Mouse (Mus musculus) embryo, embryonic 11 days (tissue): Measurements from ENCODE around the gene Brox.
A peak's percentile ranks its signal among the peaks of the same experiment; 100 is the strongest.

Experiments used
- DNase-seq: peaks from one replicate; pipeline ENCODE4 v3.0.0-alpha.2; 2015

Brox gene

DNA sequence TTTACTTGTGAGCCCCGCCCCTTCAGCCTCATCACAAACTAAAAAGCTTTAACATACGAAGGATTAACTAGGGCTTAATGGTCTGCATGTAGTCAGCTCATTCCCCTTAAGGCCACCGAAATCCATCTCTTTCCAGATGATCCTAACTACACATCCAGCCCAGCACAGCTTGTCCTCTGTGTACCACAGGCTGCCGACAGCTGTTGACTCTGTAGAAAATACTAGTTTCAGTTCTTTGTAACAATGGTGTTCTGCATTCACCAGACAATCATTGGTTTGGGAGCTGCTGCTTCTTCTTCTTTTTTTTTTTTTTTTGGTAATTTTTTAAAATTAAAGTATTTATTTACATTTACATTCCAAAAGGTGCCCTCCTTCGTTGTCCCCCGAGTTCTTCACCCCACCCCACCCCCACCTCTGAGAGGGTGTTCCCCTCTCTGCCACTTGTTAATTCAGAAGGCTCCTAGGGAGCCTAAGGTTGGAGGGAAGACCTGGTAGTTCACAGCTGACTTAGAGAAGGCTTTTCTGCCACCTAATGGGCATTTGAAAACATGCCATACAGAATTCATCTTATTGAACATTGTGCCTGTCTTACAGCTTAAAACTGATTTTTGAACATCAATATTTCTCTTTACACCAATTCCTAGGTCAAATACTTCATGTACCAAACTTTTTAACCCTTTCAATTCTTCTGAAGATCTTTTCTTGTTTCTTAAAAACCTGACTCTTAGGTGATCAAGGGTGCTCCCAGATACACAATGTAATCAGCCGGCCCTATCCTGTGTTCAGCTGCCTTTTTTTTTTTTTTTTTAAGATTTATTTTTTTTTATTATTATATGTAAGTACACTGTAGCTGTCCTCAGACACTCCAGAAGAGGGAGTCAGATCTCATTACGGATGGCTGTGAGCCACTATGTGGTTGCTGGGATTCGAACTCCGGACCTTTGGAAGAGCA is 23.9 kb downstream of the Brox start:
- DNase-seq, result peak; percentile 66

DNA sequence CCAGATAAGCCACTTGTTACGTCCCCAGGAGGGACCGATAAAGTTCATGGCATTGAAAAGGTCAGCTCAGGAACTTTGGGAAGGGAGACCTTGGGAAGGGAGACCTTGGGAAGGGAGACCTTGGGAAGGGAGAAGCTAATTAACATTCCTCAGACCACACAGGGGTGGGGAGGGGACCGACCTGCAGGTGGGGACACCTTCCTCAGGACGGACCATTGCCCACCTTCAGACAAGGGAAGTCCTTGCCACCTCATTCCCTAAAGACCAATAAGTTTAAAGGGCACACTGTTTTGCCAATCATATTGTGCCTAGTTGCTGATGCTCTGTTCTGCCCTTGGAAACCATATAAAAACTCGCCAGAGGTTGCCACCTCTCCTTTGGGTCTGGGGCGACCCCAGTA is 29.4 kb downstream of the Brox start:
- DNase-seq, result no peak

DNA sequence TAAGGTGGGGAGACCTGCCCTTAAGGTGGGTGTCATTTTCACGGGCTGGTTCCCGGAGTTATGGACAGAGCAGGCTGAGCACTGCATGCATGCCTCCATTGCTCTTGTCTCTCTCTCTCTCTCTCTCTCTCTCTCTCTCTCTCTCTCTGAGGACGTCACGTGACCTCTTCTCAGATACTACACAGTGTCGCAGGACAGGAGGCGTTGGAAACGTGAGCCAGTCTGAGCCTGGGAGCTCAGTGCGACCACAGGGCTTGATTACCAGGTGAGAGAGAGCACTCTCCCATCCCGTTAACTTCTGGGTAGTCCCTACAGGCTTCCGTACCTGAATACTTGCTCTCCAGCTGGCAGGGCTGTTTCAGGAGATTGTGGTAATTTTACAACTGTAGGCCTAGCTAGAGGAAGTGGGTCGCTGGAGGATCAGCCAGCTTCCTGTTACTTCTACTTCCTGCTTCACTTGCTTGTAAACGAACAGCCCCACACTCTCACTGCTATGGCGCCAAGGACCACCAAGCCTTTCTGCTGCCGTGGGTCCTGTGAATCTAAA is 31.1 kb downstream of the Brox start:
- DNase-seq, result no peak

DNA sequence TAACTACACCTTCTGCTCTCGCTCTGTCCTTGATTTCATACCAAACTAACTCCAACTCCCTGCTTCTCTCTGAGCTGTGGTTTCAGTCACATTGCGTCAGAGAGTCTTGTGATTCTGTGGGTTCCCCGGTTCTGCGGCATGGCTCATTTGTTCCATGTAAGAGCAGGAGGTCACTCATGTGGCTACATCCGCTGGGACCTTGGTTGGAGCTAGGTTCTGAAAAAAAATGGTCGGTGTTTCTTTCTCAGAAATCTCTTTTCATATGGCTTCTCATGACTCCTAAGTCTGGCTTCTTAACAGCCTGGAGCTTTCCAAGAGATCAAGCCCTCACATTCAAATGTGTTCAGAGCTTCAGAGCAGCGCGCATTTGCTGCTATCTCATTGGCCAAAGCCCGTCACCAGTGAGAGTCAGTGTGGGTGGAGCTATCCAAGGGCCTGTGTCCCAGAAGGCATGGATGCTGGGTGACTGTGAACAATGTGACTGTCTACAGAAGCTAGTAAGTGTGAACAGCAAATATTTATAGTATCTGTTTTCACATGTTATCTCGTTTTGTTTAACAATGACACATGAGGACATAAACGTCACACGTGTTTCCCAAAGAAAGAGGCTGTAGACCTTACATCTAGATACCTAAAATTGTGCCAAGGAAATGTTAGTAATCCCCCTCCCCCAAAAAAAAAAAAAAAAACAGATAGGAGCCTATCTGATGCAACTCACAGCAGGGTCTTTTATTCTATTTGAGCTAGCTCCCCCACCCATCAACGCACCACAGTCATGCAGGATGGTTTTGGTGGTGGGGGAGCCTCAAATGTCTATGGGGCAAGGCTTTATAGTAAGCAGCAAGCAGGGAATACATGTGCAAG is 32.7 kb downstream of the Brox start:
- DNase-seq, result peak; percentile 29

DNA sequence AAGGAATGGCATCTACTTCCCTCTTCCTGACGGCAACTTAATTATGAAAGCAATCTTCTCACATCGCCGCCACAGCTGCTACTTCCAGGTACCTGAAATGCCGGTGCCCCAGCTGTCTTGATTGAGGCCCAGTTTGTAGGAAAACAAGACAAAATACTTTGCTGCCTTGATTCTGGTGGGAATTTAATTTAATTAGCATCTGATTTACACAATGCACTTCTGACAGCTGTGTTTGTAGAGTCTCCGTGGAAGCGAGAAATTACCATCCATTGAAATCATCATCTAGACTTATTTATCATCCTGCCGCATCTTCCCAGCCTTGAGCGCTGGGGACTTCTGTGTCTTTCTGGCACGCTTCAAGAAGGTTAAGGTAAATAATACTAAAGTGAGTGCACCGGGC is 44.5 kb downstream of the Brox start:
- no peak for DNase-seq

DNA sequence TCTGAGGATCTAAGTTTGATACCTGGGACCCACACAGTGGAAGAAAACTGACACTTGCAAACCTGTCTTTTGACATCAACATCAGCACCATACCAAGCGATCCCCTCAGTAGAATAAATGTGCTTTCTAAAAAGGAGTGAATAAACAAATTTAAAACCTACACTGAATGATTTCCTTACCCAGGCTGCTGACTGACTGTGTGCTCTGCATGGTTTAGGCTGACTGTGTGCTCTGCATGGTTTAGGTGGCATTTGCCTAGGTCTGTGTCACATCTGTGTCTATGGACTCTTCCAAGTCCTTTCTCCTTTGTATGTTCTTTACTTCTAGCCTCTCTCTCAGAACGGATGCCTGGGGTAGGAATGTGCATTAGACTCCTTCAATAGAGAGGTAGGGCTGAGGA is 45.3 kb downstream of the Brox start:
- DNase-seq, result no peak

DNA sequence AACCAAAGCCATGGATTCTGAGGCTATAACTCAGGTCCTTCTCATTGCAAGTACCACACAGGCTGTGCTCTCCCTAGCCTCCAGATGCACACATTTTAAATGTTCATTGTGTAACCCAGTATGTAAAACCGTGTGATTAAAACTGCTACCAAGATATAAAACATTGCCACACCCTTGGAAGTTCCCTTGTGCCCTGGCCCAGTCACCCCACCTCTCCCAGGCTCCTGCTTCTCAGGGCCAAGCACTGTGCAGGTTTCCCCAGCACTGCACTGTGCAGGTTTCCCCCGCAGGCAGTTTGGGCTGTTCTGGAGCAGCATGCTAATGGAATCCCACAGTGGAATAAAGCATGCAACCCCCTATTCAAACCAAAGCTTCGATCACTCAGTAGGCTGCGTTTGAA is 46.5 kb downstream of the Brox start:
- no peak for DNase-seq

DNA sequence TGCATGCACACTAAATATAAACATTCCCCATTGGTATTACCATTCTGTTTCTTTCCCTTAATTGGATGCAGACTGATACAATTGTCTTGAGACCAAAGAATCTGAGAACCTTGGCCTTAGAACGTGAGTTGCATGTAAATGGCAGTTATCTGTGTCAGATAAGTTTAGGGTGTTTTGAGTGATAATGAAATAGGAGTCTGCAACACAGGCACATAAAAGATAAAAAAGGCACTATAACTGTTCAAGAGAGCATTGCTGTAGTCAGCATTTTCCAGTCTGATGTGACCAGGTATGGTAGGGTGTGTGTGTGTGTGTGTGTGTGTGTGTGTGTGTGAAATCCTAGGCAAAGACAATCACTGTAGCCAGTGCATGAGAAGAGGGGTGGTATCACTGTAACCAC is 48.9 kb downstream of the Brox start:
- no peak for DNase-seq

DNA sequence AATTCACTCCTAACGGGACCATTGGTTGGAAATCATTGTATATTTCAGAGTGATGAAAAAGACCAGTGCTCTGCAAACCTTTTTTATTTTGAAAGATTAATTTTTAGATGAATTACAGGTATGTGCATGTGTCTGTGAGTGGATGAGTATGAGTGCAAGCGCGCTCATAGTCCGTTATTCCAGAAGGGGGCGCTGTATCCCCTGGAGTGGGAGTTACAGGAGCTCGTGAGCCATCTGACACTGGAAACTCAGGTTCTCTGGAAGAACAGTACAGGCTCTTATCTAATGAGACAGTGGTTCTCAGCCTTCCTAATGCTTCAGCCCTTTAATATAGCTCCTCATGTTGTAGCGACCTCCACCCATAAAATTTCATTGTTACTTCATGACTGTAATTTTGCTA is 53.8 kb downstream of the Brox start:
- no peak for DNase-seq

DNA sequence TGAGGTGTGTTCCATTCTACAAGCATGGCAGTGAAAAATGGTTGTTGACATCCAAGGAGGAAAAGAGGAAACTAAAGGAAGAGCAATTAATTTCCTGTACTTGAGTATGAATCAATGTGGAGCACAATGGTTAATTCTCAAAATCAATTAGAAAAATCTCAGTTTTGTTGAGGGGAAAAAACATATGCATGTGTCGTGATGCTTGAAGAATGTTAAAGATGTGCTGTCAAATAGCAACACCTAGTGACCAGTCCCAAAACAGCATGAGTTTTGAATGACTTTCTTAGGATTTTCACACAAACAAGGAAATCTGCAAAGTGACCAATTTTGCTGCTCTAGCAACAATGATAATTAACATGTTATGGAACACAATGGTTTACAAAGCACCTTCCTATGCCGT is 59.2 kb downstream of the Brox start:
- peak; percentile 53 for DNase-seq

DNA sequence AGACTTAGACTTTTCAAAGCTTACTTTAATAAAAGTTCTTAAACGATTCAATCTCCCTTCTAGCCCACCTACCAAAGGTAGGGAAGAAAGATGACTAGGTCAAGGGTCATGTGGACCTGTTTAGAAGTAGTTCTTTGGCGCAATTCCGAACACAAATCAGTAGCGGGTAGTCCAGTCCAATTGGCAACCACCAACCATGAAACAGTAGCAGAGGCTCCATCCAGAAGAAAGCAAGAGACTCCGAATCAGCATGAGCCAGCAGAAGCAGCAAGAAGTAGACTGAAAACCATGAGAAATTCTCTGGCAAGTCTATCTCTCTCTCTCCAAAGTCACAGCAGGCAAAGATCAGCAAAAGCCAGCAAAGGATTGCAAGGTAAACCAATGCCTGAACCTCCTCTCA is 60.6 kb downstream of the Brox start:
- DNase-seq, result no peak

DNA sequence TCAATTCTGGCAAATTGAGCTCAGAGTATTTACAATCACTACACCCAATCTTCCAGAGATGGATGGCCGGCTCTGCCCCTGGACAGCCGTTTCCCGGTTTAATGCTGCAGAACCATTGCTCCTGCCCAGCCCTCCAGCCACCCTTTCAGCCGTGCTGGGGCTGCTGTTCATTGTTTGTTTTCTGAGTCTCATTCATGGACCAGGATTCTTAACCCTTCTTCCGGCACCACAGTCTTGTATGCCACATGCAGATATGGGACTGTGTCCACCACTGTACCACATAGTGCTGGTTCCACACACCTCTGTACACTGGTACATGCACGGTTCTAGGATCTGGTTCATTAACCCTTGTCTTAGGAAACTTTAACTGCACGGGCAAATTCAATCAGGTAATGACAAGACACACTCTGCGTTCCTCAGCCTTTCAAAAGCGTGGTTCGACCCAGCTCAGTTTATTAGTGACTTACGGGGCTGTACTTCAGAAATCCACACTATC is 63.3 kb downstream of the Brox start:
- DNase-seq, result no peak

DNA sequence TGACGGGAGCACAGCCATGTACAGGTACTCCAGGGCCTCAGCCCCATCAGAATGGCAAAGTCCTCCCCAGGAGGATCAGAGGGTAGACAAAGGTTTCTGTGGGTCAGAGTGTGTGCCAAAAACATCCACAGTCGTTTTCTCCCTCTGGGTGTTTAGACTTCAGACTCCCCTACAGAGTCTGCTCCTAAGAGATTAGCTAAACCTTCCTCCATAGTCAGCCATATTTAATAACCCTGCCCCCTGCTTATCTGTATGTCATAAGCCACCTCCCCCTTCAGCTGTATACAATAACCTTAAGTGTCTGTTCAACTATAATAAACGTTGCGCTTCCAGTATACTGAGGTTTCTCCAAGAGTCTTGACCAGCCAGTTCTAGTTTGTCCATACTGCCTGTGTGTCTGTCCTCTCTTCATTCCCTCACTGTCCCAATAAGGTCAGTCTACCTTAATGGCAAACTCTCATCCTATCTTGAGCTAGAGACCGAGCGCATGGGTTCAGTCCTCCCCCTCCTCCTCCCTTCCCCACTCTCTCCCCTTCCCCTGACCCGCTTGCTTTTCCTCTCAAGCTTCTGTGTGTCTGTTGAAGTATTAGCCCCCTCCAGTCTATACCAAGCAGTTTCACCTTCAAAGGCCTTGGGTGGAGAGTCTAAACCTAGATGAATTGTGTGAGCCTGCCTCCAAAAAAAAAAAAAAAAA is 63.9 kb downstream of the Brox start:
- no peak for DNase-seq

DNA sequence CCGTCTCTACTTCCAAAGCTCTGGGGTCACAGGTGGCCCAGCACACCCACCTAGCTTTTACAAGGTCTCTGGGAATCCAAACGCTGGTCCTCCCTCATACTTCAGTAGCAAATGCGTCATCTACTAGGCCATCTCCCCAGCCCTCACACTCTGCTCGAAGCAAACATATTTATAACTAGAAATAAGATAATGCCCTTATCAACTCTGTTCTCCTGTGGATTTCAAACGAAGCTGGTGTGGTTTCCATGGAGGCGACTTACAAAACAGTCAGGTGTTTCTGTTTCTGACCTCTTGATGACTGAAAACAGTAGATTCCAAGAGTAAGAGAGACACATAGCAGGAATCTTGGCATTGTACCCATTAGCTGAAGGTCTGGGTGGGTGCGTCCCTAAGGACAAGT is 69.6 kb downstream of the Brox start:
- no peak for DNase-seq
